Mouse (Mus musculus): ENCODE results near the gene Srprb. TPM values are rescaled to one million over a fixed set of nuclear protein-coding genes. Genes with fewer than 3 reads are reported as not detected.

Gene Srprb
- polyA plus RNA-seq, 1 experiment from 2014 or later, result 34.4 TPM

GRCm38 (mm10) chr9:103145351-103145750 lies 56.6 kb downstream of the Srprb start:
- Histone ChIP-seq H3K4me1 (replicated peaks) (peaks cover 11% of the 10 kb centered on the region), H3K27ac (no peak overlapping the region), H3K4me2 (no peak overlapping the region), H3K36me3 (no peaks in the 10 kb centered on the region), H3K9ac (no peak overlapping the region), H3K27me3 (no peaks in the 10 kb centered on the region), H3K4me3 (no peak overlapping the region), H3K9me3 (replicated peaks) (no peaks in the 10 kb centered on the region)
- WGBS, result 48% methylated on average over 5 of the region's 5 CpGs
- no peak for ATAC-seq (replicated peaks; ENCODE audit: insufficient number of reproducible peaks, insufficient read depth, low FRiP score, low read depth)

- H3K4me3 ChIP-seq, result no peak overlapping the region
- H3K4me2 ChIP-seq, result no peak overlapping the region
- H3K36me3 ChIP-seq, result no peaks in the 10 kb centered on the region
- no peak for ATAC-seq (replicated peaks; ENCODE audit: insufficient number of reproducible peaks, insufficient read depth, low FRiP score, low read depth)
- peaks cover 19% of the 10 kb centered on the region for H3K4me1 ChIP-seq (replicated peaks)
- H3K9ac ChIP-seq, result no peak overlapping the region
- H3K27me3 ChIP-seq, result no peaks in the 10 kb centered on the region
- WGBS, result 46% methylated on average over 4 of the region's 4 CpGs
- no peaks in the 10 kb centered on the region for H3K9me3 ChIP-seq (replicated peaks)
- H3K27ac ChIP-seq, result no peak overlapping the region
Observed at GRCm38 (mm10) chr9:103143881-103144280, 58.1 kb downstream of the Srprb start.

- Histone ChIP-seq H3K27ac (peak overlapping the region; percentile 60), H3K36me3 (no peaks in the 10 kb centered on the region), H3K4me2 (no peak overlapping the region), H3K4me3 (no peak overlapping the region), H3K9ac (no peak overlapping the region), H3K4me1 (replicated peaks) (peaks cover 29% of the 10 kb centered on the region), H3K9me3 (replicated peaks) (no peaks in the 10 kb centered on the region), H3K27me3 (no peaks in the 10 kb centered on the region)
- 52% methylated on average over 7 of the region's 7 CpGs for WGBS
- peak; percentile 14; the same call in 1 of the 2 replicates for ATAC-seq (replicated peaks; ENCODE audit: insufficient number of reproducible peaks, insufficient read depth, low FRiP score, low read depth)
Observed at GRCm38 (mm10) chr9:103141266-103141665, 60.7 kb downstream of the Srprb start.

- Histone ChIP-seq H3K4me2 (no peak overlapping the region), H3K27me3 (no peaks in the 10 kb centered on the region), H3K9me3 (replicated peaks) (no peaks in the 10 kb centered on the region), H3K9ac (no peak overlapping the region), H3K4me1 (replicated peaks) (peaks cover 29% of the 10 kb centered on the region), H3K36me3 (no peaks in the 10 kb centered on the region), H3K27ac (no peak overlapping the region), H3K4me3 (no peak overlapping the region)
- 76% methylated on average over 6 of the region's 6 CpGs for WGBS
- ATAC-seq (replicated peaks; ENCODE audit: insufficient number of reproducible peaks, insufficient read depth, low FRiP score, low read depth), result no peak
Observed at GRCm38 (mm10) chr9:103140384-103140783, 61.6 kb downstream of the Srprb start.

GRCm38 (mm10) chr9:103139481-103139880 lies 62.5 kb downstream of the Srprb start:
- Histone ChIP-seq H3K9me3 (replicated peaks) (no peaks in the 10 kb centered on the region), H3K27ac (no peak overlapping the region), H3K4me2 (no peak overlapping the region), H3K27me3 (no peaks in the 10 kb centered on the region), H3K9ac (no peak overlapping the region), H3K4me1 (replicated peaks) (peaks cover 28% of the 10 kb centered on the region), H3K4me3 (no peak overlapping the region), H3K36me3 (no peaks in the 10 kb centered on the region)
- ATAC-seq (replicated peaks; ENCODE audit: insufficient number of reproducible peaks, insufficient read depth, low FRiP score, low read depth), result no peak
- WGBS, result 71% methylated on average over 6 of the region's 6 CpGs

Other genes starting within 250 kb of the Srprb start
- 6.0 and 9.6 TPM in 2 replicates for gene Slco2a1, start 213.4 kb downstream of the Srprb start, polyA plus RNA-seq (2015; fragmentation: Nextera tagmentation; extraction: Ambion mirVana)
- 2.5 and 4.2 TPM in 2 replicates for gene Rab6b, start 90.3 kb downstream of the Srprb start, polyA plus RNA-seq (2015; fragmentation: Nextera tagmentation; extraction: Ambion mirVana)
- 0.63 and 5.1 TPM in 2 replicates for gene Gm20425, start 28.2 kb upstream of the Srprb start, polyA plus RNA-seq (2015; fragmentation: Nextera tagmentation; extraction: Ambion mirVana)
- gene Trf, start 28.3 kb upstream of the Srprb start, polyA plus RNA-seq (2015; fragmentation: Nextera tagmentation; extraction: Ambion mirVana), result 36.7 and 125 TPM in 2 replicates
- 1.5 and 1.7 TPM in 2 replicates for gene 1300017J02Rik, start 102.9 kb upstream of the Srprb start, polyA plus RNA-seq (2015; fragmentation: Nextera tagmentation; extraction: Ambion mirVana)
- 36.6 and 41.1 TPM in 2 replicates for gene Topbp1, start 103.1 kb upstream of the Srprb start, polyA plus RNA-seq (2015; fragmentation: Nextera tagmentation; extraction: Ambion mirVana)
- gene Cdv3, start 163.7 kb upstream of the Srprb start, polyA plus RNA-seq (2015; fragmentation: Nextera tagmentation; extraction: Ambion mirVana), result 75.2 and 89.4 TPM in 2 replicates